Mouse (Mus musculus) G1E (cell line): ENCODE measurements around the gene Capn5. TPM values are rescaled to one million over a fixed set of nuclear protein-coding genes. Genes with fewer than 3 reads are reported as not detected.
"Not testable (repeated sequence)": the region's sequence is repeated elsewhere in the genome, so short reads cannot be mapped to it uniquely, and the experiment has no call there.

Source experiments
- ATAC-seq: 2 replicates; pipeline ENCODE4 v1.8.0; 2016; ENCODE audit warnings: mild to moderate bottlenecking; ENCODE audit not compliant: insufficient number of reproducible peaks, poor library complexity, low FRiP score, severe bottlenecking; ENCODE audit errors: extremely low read depth
- DNase-seq: peaks from one replicate; pipeline ENCODE4 v3.0.0; 2012; ENCODE audit warnings: low spot score
- H3K27me3 ChIP-seq: 2 replicates; pipeline ENCODE4 v1.6.1; 2012; ENCODE audit warnings: mild to moderate bottlenecking, low read length, inconsistent platforms; ENCODE audit not compliant: insufficient read depth
- H3K36me3 ChIP-seq: replicated peaks from 2 replicates; pipeline ENCODE3; 2012; ENCODE audit warnings: mild to moderate bottlenecking, inconsistent platforms
- H3K4me1 ChIP-seq: 2 replicates; pipeline ENCODE4 v1.6.1; 2012; ENCODE audit warnings: low read depth, low read length, inconsistent platforms, mixed read lengths; ENCODE audit not compliant: insufficient read depth
- H3K4me3 ChIP-seq: 2 replicates; pipeline ENCODE4 v1.5.1; 2012; ENCODE audit warnings: low read depth, mild to moderate bottlenecking, inconsistent platforms, low read length, moderate library complexity, mixed read lengths
- H3K9me3 ChIP-seq: replicated peaks from 2 replicates; pipeline ENCODE4 v1.6.1; 2012; ENCODE audit warnings: inconsistent platforms
- CTCF ChIP-seq: IDR thresholded peaks from 2 replicates; pipeline ENCODE4 v1.5.1; 2012; ENCODE audit warnings: low read depth, low read length, inconsistent platforms, mixed read lengths
- GATA1 ChIP-seq: IDR thresholded peaks from 2 replicates; pipeline ENCODE4 v1.6.1; 2012; ENCODE audit warnings: borderline replicate concordance, low read length, inconsistent platforms, mixed read lengths
- GATA2 ChIP-seq: IDR thresholded peaks from 2 replicates; pipeline ENCODE4 v1.6.1; 2012; ENCODE audit warnings: low read depth, low read length, inconsistent platforms, borderline replicate concordance
- POLR2AphosphoS5 ChIP-seq: IDR thresholded peaks from 2 replicates; pipeline ENCODE4 v1.6.1; 2012; ENCODE audit warnings: low read depth, low read length, inconsistent platforms; ENCODE audit not compliant: insufficient replicate concordance
- TAL1 ChIP-seq: conservative IDR thresholded peaks from 2 replicates; pipeline ENCODE4 v1.6.1; 2012; ENCODE audit warnings: low read depth, low read length, inconsistent platforms, mixed read lengths
- polyA plus RNA-seq: library from polyadenylated mRNA; stranded (reverse); fragments of >175 nt; gene quantifications from 2 replicates; pipeline ENCODE4 v1.2.3, GENCODE M21; 2012
- total RNA-seq, 2 experiments: library from RNA; stranded (forward) in 1 of 2; stranded (reverse) in 1 of 2; fragments of 200-1000 nt in 1 of 2; fragments of >200 nt in 1 of 2; fragmentation: Nextera tagmentation in 1 of 2; gene quantifications; 2 replicates each; pipeline ENCODE4 v1.2.3; 2014 to 2017

Capn5 gene
- total and polyA plus RNA-seq, 3 experiments = 0.03 to 6.5 (median 1.0) TPM

DNA sequence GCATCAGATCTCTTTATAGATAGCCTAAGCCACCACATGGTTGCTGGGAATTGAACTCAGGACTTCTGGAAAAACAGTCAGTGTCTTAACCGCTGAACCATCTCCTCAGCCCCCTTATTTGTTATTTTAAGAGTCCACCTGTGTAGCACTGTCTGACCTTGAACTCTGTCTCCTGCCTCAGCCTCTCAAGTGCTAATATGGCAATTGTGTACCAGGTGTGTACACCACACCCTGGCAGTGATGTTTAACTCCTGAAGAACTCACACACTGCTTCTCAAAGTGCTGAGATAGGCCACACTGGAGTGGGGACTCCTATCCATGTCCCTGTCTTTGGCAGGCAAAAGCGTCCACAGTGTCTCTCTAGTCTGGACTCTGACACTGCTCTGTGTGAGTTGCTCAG, 10.6 kb upstream of the Capn5 start:
- Histone ChIP-seq H3K36me3 (no peaks in the 10 kb centered on the region), H3K9me3 (0 out of 2 replicates have a peak, but pooled peaks cover 2% of the 10 kb centered on the region), H3K4me1 (no peaks in the 10 kb centered on the region), H3K4me3 (no peak overlapping the region), H3K27me3 (peaks cover 20% of the 10 kb centered on the region)
- no peak for TF ChIP-seq GATA1
- ATAC-seq = no peak
- DNase-seq = no peak

DNA sequence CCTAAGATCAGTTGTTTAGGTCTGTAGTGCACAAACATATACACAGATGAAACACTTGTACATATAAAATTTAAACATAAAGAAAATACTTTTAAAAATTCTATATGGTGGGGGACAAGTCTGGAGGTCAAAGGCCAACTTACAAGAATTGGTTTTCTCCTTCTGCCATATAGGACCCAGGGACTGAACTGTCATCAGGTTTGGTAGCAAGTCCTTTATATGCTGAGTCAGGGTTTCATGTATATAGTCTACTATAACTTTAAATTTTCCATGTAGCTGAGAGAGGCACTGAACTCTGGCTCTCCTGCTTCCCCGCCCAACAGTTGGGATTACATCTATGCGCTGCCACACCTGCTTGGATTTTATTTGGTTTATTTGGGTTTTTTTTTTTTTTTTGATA, 10.2 kb upstream of the Capn5 start:
- Histone ChIP-seq H3K36me3 (no peaks in the 10 kb centered on the region), H3K4me3 (no peak overlapping the region), H3K4me1 (no peaks in the 10 kb centered on the region), H3K9me3 (no peaks in the 10 kb centered on the region), H3K27me3 (peaks cover 20% of the 10 kb centered on the region)
- no peak for TF ChIP-seq CTCF
- TF ChIP-seq GATA2 = no peak
- no peak for TF ChIP-seq POLR2AphosphoS5
- no peak for TF ChIP-seq GATA1
- no peak for TF ChIP-seq TAL1
- ATAC-seq (no peak), DNase-seq (no peak)

DNA sequence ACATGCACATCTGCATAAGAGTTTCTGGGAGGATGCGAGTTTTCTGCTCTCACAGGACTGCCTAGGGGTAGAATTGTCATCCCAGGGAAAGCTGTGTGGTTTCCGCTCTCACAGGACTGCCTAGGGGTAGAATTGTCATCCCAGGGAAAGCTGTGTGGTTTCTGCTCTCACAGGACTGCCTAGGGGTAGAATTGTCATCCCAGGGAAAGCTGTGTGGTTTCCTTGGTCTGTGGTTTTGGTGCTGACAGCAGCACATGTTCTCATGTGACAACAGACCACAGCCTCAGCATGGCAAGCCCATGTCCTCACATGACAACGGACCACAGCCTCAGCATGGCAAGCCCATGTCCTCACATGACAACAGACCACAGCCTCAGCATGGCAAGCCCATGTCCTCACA, 9.3 kb upstream of the Capn5 start:
- not testable (repeated sequence) for H3K9me3 ChIP-seq, DNase-seq, H3K36me3 ChIP-seq, ATAC-seq, H3K4me1 ChIP-seq, H3K4me3 ChIP-seq
- H3K27me3 ChIP-seq = peaks cover 24% of the 10 kb centered on the region

DNA sequence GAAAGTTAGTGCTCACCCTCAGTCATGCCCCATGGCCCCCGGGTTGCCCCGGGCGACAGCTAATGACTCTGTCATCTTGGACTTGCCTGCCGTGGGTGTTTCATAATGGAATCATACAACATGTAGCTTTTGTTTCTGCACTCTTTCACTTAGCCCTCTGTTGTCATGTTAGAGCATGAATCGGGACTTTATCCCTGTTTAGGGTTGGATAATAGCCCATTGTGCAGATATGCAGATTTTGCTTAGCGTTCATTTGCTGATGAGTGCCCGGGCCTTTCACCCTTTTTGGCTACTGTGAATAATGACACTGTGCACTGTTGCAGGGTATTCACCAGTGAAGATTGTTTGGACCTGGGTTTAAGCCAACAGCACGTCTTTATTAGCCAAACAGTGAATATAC, 8.6 kb upstream of the Capn5 start:
- Histone ChIP-seq H3K36me3 (no peaks in the 10 kb centered on the region), H3K27me3 (peaks cover 20% of the 10 kb centered on the region), H3K9me3 (no peaks in the 10 kb centered on the region), H3K4me1 (no peaks in the 10 kb centered on the region), H3K4me3 (no peak overlapping the region)
- TF ChIP-seq GATA1 (no peak), GATA2 (no peak)
- DNase-seq = no peak
- ATAC-seq = no peak

DNA sequence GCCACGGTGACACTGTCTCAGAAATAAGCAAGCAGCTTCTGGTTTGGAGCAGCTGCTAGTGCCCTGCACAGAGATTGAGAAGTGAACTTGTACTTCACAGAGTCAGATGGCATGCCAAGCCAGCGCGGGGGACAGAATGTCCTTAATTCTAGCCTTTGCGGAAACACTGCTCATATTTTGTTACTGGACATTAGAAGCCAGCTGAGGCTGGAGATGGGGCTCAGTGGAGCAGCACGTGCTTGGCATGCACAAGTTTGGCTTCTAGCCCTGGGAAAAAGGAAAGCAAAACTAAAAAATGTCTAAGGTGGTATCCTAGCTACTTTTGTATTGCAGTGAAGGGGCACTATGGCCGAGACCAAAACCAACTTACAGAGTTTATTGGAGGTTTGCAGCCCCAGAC, 7.3 kb upstream of the Capn5 start:
- DNase-seq (no peak), ATAC-seq (no peak)
- Histone ChIP-seq H3K4me3 (no peak overlapping the region), H3K4me1 (no peaks in the 10 kb centered on the region), H3K9me3 (no peaks in the 10 kb centered on the region), H3K36me3 (no peaks in the 10 kb centered on the region), H3K27me3 (peaks cover 20% of the 10 kb centered on the region)
- TF ChIP-seq TAL1 (no peak), CTCF (no peak), POLR2AphosphoS5 (no peak), GATA2 (no peak), GATA1 (no peak)

DNA sequence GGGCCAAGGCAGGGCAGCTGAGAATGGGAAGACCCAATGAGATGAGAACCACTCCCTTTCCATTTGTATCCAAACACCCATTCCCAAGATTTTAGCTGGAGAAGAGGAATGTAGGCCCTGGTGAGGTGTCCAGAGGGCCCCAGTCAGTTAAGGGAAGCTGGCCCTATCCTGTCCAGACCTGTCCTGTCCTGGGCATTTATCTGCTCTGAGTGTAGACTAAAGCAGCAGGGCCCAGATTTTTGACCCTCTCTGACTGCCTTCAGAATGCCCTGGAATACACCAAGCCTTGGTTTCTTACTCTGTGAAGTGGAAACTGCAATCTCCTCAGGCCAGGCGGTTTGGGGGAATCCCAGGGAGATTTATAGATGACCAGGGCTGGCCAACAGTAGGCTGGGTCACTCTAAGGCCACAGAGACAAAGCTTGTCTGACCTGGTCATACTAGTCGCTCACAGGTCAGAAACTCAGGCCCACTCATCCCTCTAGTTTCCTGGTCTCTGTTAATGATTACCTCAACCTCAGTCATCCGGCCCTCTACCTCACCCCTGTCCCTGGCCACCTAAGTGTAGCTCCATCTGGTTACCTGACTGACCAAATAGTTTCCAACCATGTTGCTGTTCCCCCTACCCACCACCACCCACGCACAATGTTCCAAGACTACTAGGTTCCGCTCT, 622 bp upstream of the Capn5 start:
- Histone ChIP-seq H3K4me1 (peaks cover 16% of the 10 kb centered on the region), H3K4me3 (peak overlapping the region; percentile 74; the same call in 1 of the 2 replicates), H3K9me3 (no peaks in the 10 kb centered on the region), H3K27me3 (peaks cover 56% of the 10 kb centered on the region), H3K36me3 (no peaks in the 10 kb centered on the region)
- TF ChIP-seq TAL1 (no peak), GATA2 (no peak), CTCF (no peak), GATA1 (no peak), POLR2AphosphoS5 (no peak)
- no peak for ATAC-seq
- no peak for DNase-seq

DNA sequence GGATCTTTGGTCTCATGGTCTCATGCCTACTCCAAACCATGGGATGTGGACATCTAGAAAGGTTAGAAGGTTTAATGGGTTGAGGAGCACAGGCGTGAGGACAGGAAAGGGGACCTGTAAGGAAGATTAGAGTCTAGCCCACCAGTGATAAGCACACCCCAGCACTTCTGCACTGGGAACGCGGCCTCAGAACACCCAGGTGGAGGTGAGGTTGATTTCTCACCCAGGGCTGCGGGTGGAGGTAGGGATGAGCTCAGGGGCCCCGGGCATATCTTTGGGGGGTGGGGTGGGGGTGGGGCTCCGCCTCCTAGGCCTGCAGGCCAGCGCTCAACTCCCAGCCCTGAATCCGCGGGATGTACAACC, 527 bp downstream of the Capn5 start:
- H3K9me3 ChIP-seq = no peaks in the 10 kb centered on the region
- H3K27me3 ChIP-seq = peaks cover 53% of the 10 kb centered on the region
- no peak for DNase-seq
- H3K4me1 ChIP-seq = peaks cover 16% of the 10 kb centered on the region
- TF ChIP-seq POLR2AphosphoS5 (no peak), GATA2 (no peak), CTCF (no peak), GATA1 (no peak), TAL1 (no peak)
- no peaks in the 10 kb centered on the region for H3K36me3 ChIP-seq
- peak overlapping the region; percentile 74 for H3K4me3 ChIP-seq
- no peak for ATAC-seq
